Mouse (Mus musculus): ENCODE measurements around the gene Tmub2. TPM values are rescaled to one million over a fixed set of nuclear protein-coding genes. Genes with fewer than 3 reads are reported as not detected.
"Not testable (repeated sequence)": the region's sequence is repeated elsewhere in the genome, so short reads cannot be mapped to it uniquely, and the experiment has no call there.

The Tmub2 gene
- total and polyA plus RNA-seq, 3 experiments, result 27.0 to 32.9 (median 31.0) TPM

- DNase-seq (ENCODE audit: extremely low read depth); H3K4me2 ChIP-seq (ENCODE audit: insufficient read depth, low read depth, poor library complexity, severe bottlenecking); in situ Hi-C loops (cut with MboI; ENCODE audit: low pct_ligation_motif_present, low pct_unique_long_range_greater_than_20kb, low sequenced_read_pairs); H3K36me3 ChIP-seq (replicated peaks in 1 of 2; ENCODE audit: control insufficient read depth in 1 of 2, insufficient read depth in 1 of 2, low read length in 1 of 2); H3K27ac ChIP-seq (ENCODE audit: insufficient read depth, low read depth); H3K9me3 ChIP-seq (replicated peaks; ENCODE audit: low read length); H3K4me3 ChIP-seq (replicated peaks in 1 of 3; ENCODE audit: low read depth in 2 of 3, low read length in 2 of 3, poor library complexity in 1 of 3); H3K79me2 ChIP-seq (replicated peaks; ENCODE audit: control insufficient read depth, extremely low read depth, insufficient read depth, poor library complexity, severe bottlenecking); H3K27me3 ChIP-seq (replicated peaks); H3K9ac ChIP-seq (ENCODE audit: insufficient read depth, low read depth); dilution Hi-C loops (cut with MboI; ENCODE audit: extremely low pct_ligation_motif_present, extremely low pct_unique_long_range_greater_than_20kb, low sequenced_read_pairs): not testable (repeated sequence)
- TF ChIP-seq CTCF (conservative IDR thresholded peaks at IDR 0.05 in 1 of 2, IDR thresholded peaks at IDR 0.05 in 1 of 2; ENCODE audit: low read depth in 2 of 2, low read length in 2 of 2), result peak in 1 of 2 experiments; percentile 6; a peak in 1 of 4 replicates
- peaks cover 5 to 20% of the 10 kb centered on the region in 2 experiments for H3K4me1 ChIP-seq (ENCODE audit: control insufficient read depth in 1 of 2, insufficient read depth in 2 of 2)
Observed at GRCm38 (mm10) chr11:102280267-102280666, 4.5 kb upstream of the Tmub2 start.

- H3K27me3 ChIP-seq (replicated peaks), result no peaks in the 10 kb centered on the region
- no peaks in the 10 kb centered on the region for H3K9me3 ChIP-seq (replicated peaks; ENCODE audit: low read length)
- no peaks in the 10 kb centered on the region; the same call in 1 of the 2 replicates for H3K79me2 ChIP-seq (replicated peaks; ENCODE audit: control insufficient read depth, extremely low read depth, insufficient read depth, poor library complexity, severe bottlenecking)
- peak overlapping the region; percentile 58; the same call in 1 of the 2 replicates for H3K4me2 ChIP-seq (ENCODE audit: insufficient read depth, low read depth, poor library complexity, severe bottlenecking)
- H3K9ac ChIP-seq (ENCODE audit: insufficient read depth, low read depth), result no peak overlapping the region
- H3K4me1 ChIP-seq (ENCODE audit: control insufficient read depth in 1 of 2, insufficient read depth in 2 of 2), result peaks cover 0 to 22% of the 10 kb centered on the region in 2 experiments; a peak in 2 of 4 replicates
- peak; percentile 37 for DNase-seq (ENCODE audit: extremely low read depth)
- TF ChIP-seq BHLHE40 (IDR thresholded peaks at IDR 0.05; ENCODE audit: low read depth, low read length) (no peak), ZC3H11A (IDR thresholded peaks at IDR 0.05; ENCODE audit: low read depth, low read length) (no peak), SIN3A (IDR thresholded peaks at IDR 0.05; ENCODE audit: low read length) (no peak), JUN (IDR thresholded peaks at IDR 0.05; ENCODE audit: insufficient read depth, low read depth, low read length) (no peak), EP300 (IDR thresholded peaks at IDR 0.05; ENCODE audit: low read length) (no peak), SMC3 (IDR thresholded peaks at IDR 0.05; ENCODE audit: low read depth, low read length) (peak; percentile 20; the same call in 1 of the 2 replicates), CTCF (conservative IDR thresholded peaks at IDR 0.05 in 1 of 2, IDR thresholded peaks at IDR 0.05 in 1 of 2; ENCODE audit: low read depth in 2 of 2, low read length in 2 of 2) (peak in 1 of 2 experiments; percentile 41; a peak in 2 of 4 replicates), ELF1 (IDR thresholded peaks at IDR 0.05; ENCODE audit: low read depth, low read length) (no peak), POLR2AphosphoS2 (IDR thresholded peaks at IDR 0.05; ENCODE audit: low read depth, low read length) (no peak), KAT2A (IDR thresholded peaks at IDR 0.05; ENCODE audit: insufficient replicate concordance, low read length) (no peak), PAX5 (IDR thresholded peaks at IDR 0.05; ENCODE audit: low read length) (no peak), ZKSCAN1 (IDR thresholded peaks at IDR 0.05; ENCODE audit: borderline replicate concordance, low read depth, low read length) (no peak), MAZ (IDR thresholded peaks at IDR 0.05; ENCODE audit: low read depth, low read length) (no peak), NRF1 (IDR thresholded peaks at IDR 0.05; ENCODE audit: low read depth, low read length) (no peak), CHD2 (IDR thresholded peaks at IDR 0.05; ENCODE audit: low read length) (no peak), ZMIZ1 (IDR thresholded peaks at IDR 0.05; ENCODE audit: low read depth, low read length) (no peak), POLR2A (IDR thresholded peaks at IDR 0.05; ENCODE audit: low read depth, low read length) (no peak), E2F4 (IDR thresholded peaks at IDR 0.05; ENCODE audit: insufficient replicate concordance, low read depth, low read length) (no peak), ETS1 (conservative IDR thresholded peaks at IDR 0.05; ENCODE audit: low read depth, low read length) (no peak), MEF2A (IDR thresholded peaks at IDR 0.05; ENCODE audit: borderline replicate concordance, low read depth, low read length) (no peak), RAD21 (IDR thresholded peaks at IDR 0.05; ENCODE audit: low read depth, low read length) (peak; percentile 32), TCF12 (IDR thresholded peaks at IDR 0.05; ENCODE audit: low read depth, low read length) (no peak)
- dilution Hi-C loops (cut with MboI; ENCODE audit: extremely low pct_ligation_motif_present, extremely low pct_unique_long_range_greater_than_20kb, low sequenced_read_pairs) (no loop called here), in situ Hi-C loops (cut with MboI; ENCODE audit: low pct_ligation_motif_present, low pct_unique_long_range_greater_than_20kb, low sequenced_read_pairs) (no loop called here)
- H3K36me3 ChIP-seq (replicated peaks in 1 of 2; ENCODE audit: control insufficient read depth in 1 of 2, insufficient read depth in 1 of 2, low read length in 1 of 2), result peaks cover 18 to 28% of the 10 kb centered on the region in 2 experiments
- no peak overlapping the region for H3K27ac ChIP-seq (ENCODE audit: insufficient read depth, low read depth)
- H3K4me3 ChIP-seq (replicated peaks in 1 of 3; ENCODE audit: low read depth in 2 of 3, low read length in 2 of 3, poor library complexity in 1 of 3), result no peak overlapping the region
Observed at GRCm38 (mm10) chr11:102283922-102284321, 809 bp upstream of the Tmub2 start.

Measured in CH12.LX (cell line).